Mouse (Mus musculus): ENCODE data around the gene Ing1. TPM values are rescaled to one million over a fixed set of nuclear protein-coding genes. Genes with fewer than 3 reads are reported as not detected.
A peak's percentile ranks its signal among the peaks of the same experiment; 100 is the strongest.

Ing1 gene
- total RNA-seq, 2 experiments from 2014 or later, result 16.5 to 19.3 TPM

- ATAC-seq (replicated peaks; ENCODE audit: low FRiP score, poor library complexity, severe bottlenecking), result no peak
Measured at GRCm38 (mm10) chr8:11575604-11576384, 20.4 kb downstream of the Ing1 start.

GRCm38 (mm10) chr8:11585513-11586373, 30.4 kb downstream of the Ing1 start:
- ATAC-seq (replicated peaks; ENCODE audit: low FRiP score, poor library complexity, severe bottlenecking), result no peak

GRCm38 (mm10) chr8:11586374-11586745, 31.0 kb downstream of the Ing1 start:
- no peak for ATAC-seq (replicated peaks; ENCODE audit: low FRiP score, poor library complexity, severe bottlenecking)

GRCm38 (mm10) chr8:11591837-11592236, 36.5 kb downstream of the Ing1 start:
- no peak for ATAC-seq (replicated peaks; ENCODE audit: low FRiP score, poor library complexity, severe bottlenecking)

- ATAC-seq (replicated peaks; ENCODE audit: low FRiP score, poor library complexity, severe bottlenecking), result peak; percentile 56; the same call in 1 of the 2 replicates
Measured at GRCm38 (mm10) chr8:11592296-11592695, 36.9 kb downstream of the Ing1 start.

- ATAC-seq (replicated peaks; ENCODE audit: low FRiP score, poor library complexity, severe bottlenecking), result no peak
Measured at GRCm38 (mm10) chr8:11593222-11593884, 38.0 kb downstream of the Ing1 start.

GRCm38 (mm10) chr8:11600301-11600951, 45.1 kb downstream of the Ing1 start:
- no peak for ATAC-seq (replicated peaks; ENCODE audit: low FRiP score, poor library complexity, severe bottlenecking)

GRCm38 (mm10) chr8:11602006-11602680, 46.8 kb downstream of the Ing1 start:
- peak; percentile 83; the same call in 1 of the 2 replicates for ATAC-seq (replicated peaks; ENCODE audit: low FRiP score, poor library complexity, severe bottlenecking)

- no peak for ATAC-seq (replicated peaks; ENCODE audit: low FRiP score, poor library complexity, severe bottlenecking)
Measured at GRCm38 (mm10) chr8:11608848-11609247, 53.5 kb downstream of the Ing1 start.

Other genes with a start within 250 kb of the Ing1 start
- not detected in 2 replicates for gene Col4a2, start 242.8 kb upstream of the Ing1 start, total RNA-seq (2015; ENCODE audit: low replicate concordance)
- gene Col4a2, start 242.8 kb upstream of the Ing1 start, total RNA-seq (2017; ENCODE audit: low replicate concordance), result 0.42 TPM in 1 of 2 replicates, not detected in the other
- gene Col4a1, start 242.7 kb upstream of the Ing1 start, total RNA-seq (2015; ENCODE audit: low replicate concordance), result 0.38 TPM in 1 of 2 replicates, not detected in the other
- 0.34 and 0.42 TPM in 2 replicates for gene Col4a1, start 242.7 kb upstream of the Ing1 start, total RNA-seq (2017; ENCODE audit: low replicate concordance)
- 0.63 and 4.8 TPM in 2 replicates for gene Rab20, start 76.9 kb upstream of the Ing1 start, total RNA-seq (2015; ENCODE audit: low replicate concordance)
- 1.5 and 4.4 TPM in 2 replicates for gene Rab20, start 76.9 kb upstream of the Ing1 start, total RNA-seq (2017; ENCODE audit: low replicate concordance)
- gene Naxd, start 58.1 kb upstream of the Ing1 start, total RNA-seq (2015; ENCODE audit: low replicate concordance), result 11.0 and 14.8 TPM in 2 replicates
- 11.7 and 13.9 TPM in 2 replicates for gene Naxd, start 58.1 kb upstream of the Ing1 start, total RNA-seq (2017; ENCODE audit: low replicate concordance)
- 7.1 and 8.6 TPM in 2 replicates for gene Cars2, start 4.8 kb upstream of the Ing1 start, total RNA-seq (2015; ENCODE audit: low replicate concordance)
- gene Cars2, start 4.8 kb upstream of the Ing1 start, total RNA-seq (2017; ENCODE audit: low replicate concordance), result 3.4 and 16.0 TPM in 2 replicates
- 14.8 and 21.1 TPM in 2 replicates for gene Ankrd10, start 80.2 kb downstream of the Ing1 start, total RNA-seq (2015; ENCODE audit: low replicate concordance)
- gene Ankrd10, start 80.2 kb downstream of the Ing1 start, total RNA-seq (2017; ENCODE audit: low replicate concordance), result 5.5 and 6.3 TPM in 2 replicates
- gene 1700016D06Rik, start 145.5 kb downstream of the Ing1 start, total RNA-seq (2015; ENCODE audit: low replicate concordance), result not detected in 2 replicates
- gene 1700016D06Rik, start 145.5 kb downstream of the Ing1 start, total RNA-seq (2017; ENCODE audit: low replicate concordance), result not detected in 2 replicates
- 5.4 and 10.9 TPM in 2 replicates for gene Arhgef7, start 172.2 kb downstream of the Ing1 start, total RNA-seq (2015; ENCODE audit: low replicate concordance)
- gene Arhgef7, start 172.2 kb downstream of the Ing1 start, total RNA-seq (2017; ENCODE audit: low replicate concordance), result 1.9 and 5.6 TPM in 2 replicates

Data from erythroblast, adult 5-6 weeks (primary cell).